Mouse (Mus musculus) lung, embryonic 16.5 days (tissue): ENCODE measurements at regions not wholly inside any gene's neighbourhood (a gene's known extent, or its start where the extent isn't known, plus 50 kb on each side); places are given as distances from the start of the nearest gene placed in this dataset.

Experiments
- ATAC-seq: fragments of 200-750 bp; cut with Nextera tagmentation; 2 replicates; pipeline ENCODE4 v1.8.0; 2017; ENCODE audit warnings: low read depth, mild to moderate bottlenecking, moderate library complexity
- H3K27ac ChIP-seq: fragments of 300-500 bp; sonication (generic); 2 replicates; pipeline ENCODE4 v1.5.1; 2014; ENCODE audit warnings: mild to moderate bottlenecking, control low read depth, low read length
- H3K27me3 ChIP-seq: fragments of 300-500 bp; sonication (generic); 2 replicates; pipeline ENCODE4 v1.6.1; 2014; ENCODE audit warnings: low read depth, low read length, mixed read lengths; ENCODE audit not compliant: control insufficient read depth, insufficient read depth
- H3K36me3 ChIP-seq: fragments of 300-500 bp; sonication (generic); 2 replicates; pipeline ENCODE4 v1.6.1; 2014; ENCODE audit warnings: low read length; ENCODE audit not compliant: control insufficient read depth, insufficient read depth
- H3K4me1 ChIP-seq: fragments of 300-500 bp; sonication (generic); replicated peaks from 2 replicates; pipeline ENCODE4 v1.6.1; 2014; ENCODE audit warnings: low read length, mixed read lengths; ENCODE audit not compliant: control insufficient read depth, insufficient read depth
- H3K4me2 ChIP-seq: fragments of 300-500 bp; sonication (generic); 2 replicates; pipeline ENCODE4 v1.6.1; 2014; ENCODE audit warnings: low read depth, low read length, control low read depth
- H3K4me3 ChIP-seq: fragments of 300-500 bp; sonication (generic); 2 replicates; pipeline ENCODE4 v1.5.1; 2014; ENCODE audit warnings: mild to moderate bottlenecking, low read length, control low read depth
- H3K9ac ChIP-seq: fragments of 300-500 bp; sonication (generic); 2 replicates; pipeline ENCODE4 v1.6.1; 2014; ENCODE audit warnings: low read length, control low read depth
- H3K9me3 ChIP-seq: fragments of 300-500 bp; sonication (generic); 2 replicates; pipeline ENCODE4 v1.6.1; 2016; ENCODE audit warnings: low read length; ENCODE audit not compliant: control insufficient read depth
- WGBS: fragments of 180-500 bp; shearing (Covaris S2); extraction: QIAGEN DNeasy Blood & Tissue Kit; methylation state at CpG from one replicate; pipeline ENCODE4 v1.1.7; 2014; 5-methylcytosine and 5-hydroxymethylcytosine counted together

- Histone ChIP-seq H3K9me3 (no peaks in the 10 kb centered on the region), H3K27me3 (no peaks in the 10 kb centered on the region), H3K4me3 (no peak overlapping the region), H3K9ac (no peak overlapping the region), H3K36me3 (no peaks in the 10 kb centered on the region), H3K4me1 (no peaks in the 10 kb centered on the region), H3K4me2 (no peak overlapping the region), H3K27ac (no peak overlapping the region)
- no peak for ATAC-seq
- 80% methylated on average over 6 of the region's 6 CpGs for WGBS
These were observed 60.6 kb upstream of the Trim2 start for GRCm38 (mm10) chr3:84367145-84367740.

- no peak overlapping the region for H3K9ac ChIP-seq
These were observed 52.0 kb upstream of the Trim2 start for GRCm38 (mm10) chr3:84358672-84359071.

GRCm38 (mm10) chr3:84356690-84357014, 50.0 kb upstream of the Trim2 start:
- no peaks in the 10 kb centered on the region for H3K9me3 ChIP-seq
- H3K4me1 ChIP-seq, result 0 out of 2 replicates have a peak, but pooled peaks cover 3% of the 10 kb centered on the region
- no peak overlapping the region for H3K9ac ChIP-seq
- WGBS, result 90% methylated on average over 8 of the region's 8 CpGs
- ATAC-seq, result peak; percentile 36; the same call in 1 of the 2 replicates
- no peak overlapping the region for H3K4me2 ChIP-seq
- H3K4me3 ChIP-seq, result no peak overlapping the region
- H3K36me3 ChIP-seq, result no peaks in the 10 kb centered on the region
- H3K27me3 ChIP-seq, result no peaks in the 10 kb centered on the region
- H3K27ac ChIP-seq, result no peak overlapping the region

More at GRCm38 (mm10) chr3:84358672-84359071, 52.0 kb upstream of the Trim2 start:
- 83% methylated on average over 2 of the region's 2 CpGs for WGBS
- H3K4me1 ChIP-seq, result 0 out of 2 replicates have a peak, but pooled peaks cover 3% of the 10 kb centered on the region
- no peaks in the 10 kb centered on the region for H3K9me3 ChIP-seq
- no peaks in the 10 kb centered on the region for H3K36me3 ChIP-seq
- H3K27ac ChIP-seq, result no peak overlapping the region
- no peak overlapping the region for H3K4me2 ChIP-seq
- H3K4me3 ChIP-seq, result no peak overlapping the region
- ATAC-seq, result no peak
- no peaks in the 10 kb centered on the region for H3K27me3 ChIP-seq
